ENCODE assay signal across 2 mouse cellular contexts in the genomic region with DNA sequence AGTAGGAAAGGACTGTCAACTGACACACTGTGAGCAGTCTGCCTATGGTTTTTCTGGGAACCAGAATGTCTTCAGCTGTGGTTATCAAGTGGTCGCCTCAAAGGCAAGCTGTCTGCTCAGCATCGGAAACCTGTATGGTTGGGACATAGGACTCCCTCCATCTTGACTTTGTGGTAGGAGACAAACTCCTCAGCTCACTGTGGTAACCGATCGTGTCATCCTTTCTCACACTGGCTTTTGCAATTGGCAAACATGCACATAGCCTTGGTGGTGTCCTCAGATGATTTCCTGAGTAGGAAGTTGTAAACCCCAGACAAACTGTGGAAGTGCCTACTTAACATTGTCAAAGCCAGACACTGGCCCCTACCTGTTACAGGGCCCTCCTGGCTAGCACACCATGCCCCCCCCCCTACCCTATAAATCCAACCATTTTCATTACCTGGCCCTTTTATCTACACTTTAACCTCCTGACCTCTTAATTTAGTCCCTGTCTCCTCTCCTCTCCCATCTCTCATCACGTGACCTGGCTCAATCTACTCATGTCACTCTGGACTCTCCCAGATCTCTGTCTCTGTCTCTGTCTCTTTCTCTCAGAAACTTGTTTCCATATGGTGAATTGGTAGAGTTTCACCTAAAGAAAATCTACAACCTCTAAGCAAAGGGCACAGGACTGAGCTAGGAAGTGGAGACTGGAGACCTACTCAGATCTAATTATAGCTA.
TF ChIP-seq lines count a peak whose summit lies in the region.

No protein-coding gene starts in this region.

TF ChIP-seq in MEL, 35 proteins besides CTCF, POLR2A, EP300 and RAD21:
- TF ChIP-seq HCFC1 (IDR thresholded peaks at IDR 0.05; ENCODE audit: low read depth, low read length) (no peak), JUND (IDR thresholded peaks at IDR 0.05; ENCODE audit: low read depth, low read length) (no peak), USF1 (IDR thresholded peaks at IDR 0.05; ENCODE audit: low read depth, low read length) (peak; percentile 51)

TF ChIP-seq in myocyte, 11 proteins besides CTCF, POLR2A, EP300 and RAD21:
- TF ChIP-seq USF1 (IDR thresholded peaks at IDR 0.05; ENCODE audit: low read depth) (peak; percentile 37), POLR2AphosphoS2 (IDR thresholded peaks at IDR 0.05; ENCODE audit: insufficient read length, low read depth) (no peak)
